Mouse (Mus musculus) heart, adult 2 months (tissue): Measurements from ENCODE around the gene Kif3a. TPM values are rescaled to one million over a fixed set of nuclear protein-coding genes. Genes with fewer than 3 reads are reported as not detected.
A peak's percentile ranks its signal among the peaks of the same experiment; 100 is the strongest.

Experiments used
- DNase-seq, 2 experiments: peaks; one replicate each; pipeline ENCODE4 v3.0.0; 2021
- H3K27ac ChIP-seq: fragments of 200-600 bp; 2 replicates; pipeline ENCODE4 v1.8.1; 2022
- H3K27me3 ChIP-seq: fragments of 200-500 bp; 2 replicates; pipeline ENCODE4 v1.6.1; 2012; ENCODE audit warnings: mild to moderate bottlenecking, low read length, inconsistent platforms, mixed read lengths; ENCODE audit not compliant: control insufficient read depth, insufficient read depth
- H3K36me3 ChIP-seq: fragments of 200-500 bp; 2 replicates; pipeline ENCODE4 v1.6.1; 2012; ENCODE audit warnings: low read length, inconsistent platforms; ENCODE audit not compliant: control insufficient read depth, insufficient read depth
- H3K4me1 ChIP-seq: fragments of 200-500 bp; 2 replicates; pipeline ENCODE4 v1.6.1; 2011; ENCODE audit warnings: low read length; ENCODE audit not compliant: control insufficient read depth, insufficient read depth
- H3K4me3 ChIP-seq: fragments of 200-600 bp; 2 replicates; pipeline ENCODE4 v1.8.1; 2022
- H3K79me2 ChIP-seq: fragments of 200-500 bp; replicated peaks from 2 replicates; pipeline ENCODE4 v1.6.1; 2012; ENCODE audit warnings: mild to moderate bottlenecking, inconsistent platforms, low read length, moderate library complexity, mixed read lengths; ENCODE audit not compliant: control insufficient read depth, insufficient read depth
- H3K9ac ChIP-seq: fragments of 200-500 bp; 2 replicates; pipeline ENCODE4 v1.6.1; 2012; ENCODE audit warnings: low read depth, mild to moderate bottlenecking, control low read depth, inconsistent platforms, low read length, mixed read lengths
- CTCF ChIP-seq: fragments of 200-600 bp; IDR thresholded peaks from 2 replicates; pipeline ENCODE4 v1.8.1; 2022; ENCODE audit warnings: antibody characterized with exemption, mild to moderate bottlenecking, moderate library complexity
- EP300 ChIP-seq: fragments of 200-500 bp; IDR thresholded peaks from 2 replicates; pipeline ENCODE4 v1.6.1; 2011; ENCODE audit warnings: low read depth, low read length, control low read depth; ENCODE audit not compliant: insufficient read depth
- POLR2A ChIP-seq: fragments of 200-500 bp; IDR thresholded peaks from 2 replicates; pipeline ENCODE4 v1.6.1; 2011; ENCODE audit warnings: mild to moderate bottlenecking, low read depth, low read length, control low read depth; ENCODE audit not compliant: insufficient read depth
- WGBS: fragments of 180-500 bp; shearing (Covaris S2); methylation state at CpG from one replicate; pipeline ENCODE4 v1.1.7; 2018; 5-methylcytosine and 5-hydroxymethylcytosine counted together
- intact Hi-C: fragments of 180-260 bp; cut with DNase I; formaldehyde crosslinking; loops from one replicate; pipeline ENCODE4 v1.15.1; 2025
- polyA plus RNA-seq: library from polyadenylated mRNA; depleted of rRNA; stranded (reverse); fragments of >200 nt; gene quantifications from 2 replicates; pipeline ENCODE4 v1.2.3, GENCODE M21; 2012
- total RNA-seq, 2 experiments: library from RNA; stranded (reverse); gene quantifications; 2 replicates each; pipeline ENCODE4 v1.2.3; 2021

The Kif3a gene
- total and polyA plus RNA-seq, 3 experiments: 4.9 to 8.2 (median 7.9) TPM

DNA sequence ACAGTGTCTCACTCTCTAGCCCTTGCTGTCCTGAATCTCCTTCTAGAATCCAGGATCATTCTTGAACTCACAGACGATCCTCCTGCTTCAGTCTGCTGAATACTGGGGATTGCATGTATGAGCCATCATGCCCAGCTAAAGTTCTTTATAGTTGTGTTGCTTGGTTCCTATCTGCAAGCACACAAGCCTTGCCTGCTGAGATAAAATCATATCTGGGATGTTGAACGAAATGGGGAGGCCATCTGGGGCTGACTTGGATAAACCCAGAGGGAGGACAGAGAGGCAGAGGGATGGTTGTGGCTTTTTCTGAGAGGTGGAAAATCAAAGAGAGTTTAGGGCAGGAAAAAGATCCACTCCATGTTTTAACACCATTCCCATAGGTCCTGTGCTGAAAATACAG is 5.2 kb upstream of the Kif3a start:
- Histone ChIP-seq H3K27me3 (no peaks in the 10 kb centered on the region), H3K4me3 (no peak overlapping the region), H3K4me1 (no peaks in the 10 kb centered on the region; the same call in 1 of the 2 replicates), H3K9ac (no peak overlapping the region), H3K79me2 (no peaks in the 10 kb centered on the region), H3K36me3 (no peaks in the 10 kb centered on the region), H3K27ac (no peak overlapping the region)
- no peak for TF ChIP-seq POLR2A
- no peak for TF ChIP-seq CTCF
- no peak for TF ChIP-seq EP300
- DNase-seq: no peak
- 68% methylated on average over 2 of the region's 2 CpGs for WGBS
- intact Hi-C loops: loop anchor here (2.0 kb wide), 1 partner anchor 13 kb away; no protein-coding TSS in a partner anchor

DNA sequence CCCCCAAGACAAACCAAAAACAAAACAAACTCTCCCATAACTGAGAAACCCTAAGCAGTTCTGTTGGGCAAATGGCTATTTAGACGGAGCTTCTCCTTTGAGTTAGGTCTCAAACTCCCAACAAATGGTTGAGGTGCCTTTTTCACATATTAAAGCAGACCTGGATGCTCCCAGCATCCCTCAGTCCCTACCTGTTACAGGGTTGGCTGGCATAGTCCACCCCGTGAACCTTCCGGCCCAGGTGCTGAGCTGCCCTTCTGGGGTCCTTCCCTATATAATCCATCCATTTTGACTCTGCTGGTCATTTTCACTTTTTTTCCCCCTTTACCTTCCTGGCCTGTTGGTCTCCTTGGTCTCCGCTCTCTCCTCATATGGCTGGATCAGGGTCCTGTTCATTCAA is 533 bp upstream of the Kif3a start:
- no peak for DNase-seq
- peak overlapping the region; percentile 73 for H3K4me3 ChIP-seq
- H3K27ac ChIP-seq: no peak overlapping the region
- H3K4me1 ChIP-seq: peaks cover 1% of the 10 kb centered on the region; the same call in 1 of the 2 replicates
- no peak overlapping the region for H3K9ac ChIP-seq
- H3K79me2 ChIP-seq: peaks cover 1% of the 10 kb centered on the region; the same call in 1 of the 2 replicates
- 81% methylated on average over 4 of the region's 4 CpGs for WGBS
- no peaks in the 10 kb centered on the region for H3K27me3 ChIP-seq
- H3K36me3 ChIP-seq: no peaks in the 10 kb centered on the region
- intact Hi-C loops: loop anchor here (5.0 kb wide), 2 partner anchors 44 to 99 kb away; no protein-coding TSS in a partner anchor
- TF ChIP-seq EP300 (no peak), CTCF (no peak), POLR2A (no peak)

DNA sequence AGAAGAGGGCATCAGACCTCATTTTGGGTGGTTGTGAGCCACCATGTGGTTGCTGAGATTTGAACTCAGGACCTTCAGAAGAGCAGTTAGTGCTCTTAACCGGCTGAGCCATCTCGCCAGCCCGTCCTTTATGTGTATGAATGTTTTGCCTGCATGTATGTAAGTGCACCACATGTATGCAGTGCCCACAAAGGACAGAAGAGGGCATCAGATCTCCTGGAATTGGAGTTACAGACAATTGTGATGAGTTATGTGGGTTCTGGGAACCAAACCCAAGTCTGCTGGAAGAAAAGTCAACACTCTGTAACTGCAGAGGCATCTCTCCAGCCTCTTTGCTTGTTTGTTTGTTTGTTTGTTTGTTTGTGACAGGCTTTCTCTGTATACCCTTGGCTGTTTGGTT is 13.4 kb downstream of the Kif3a start:
- Histone ChIP-seq H3K36me3 (no peaks in the 10 kb centered on the region), H3K79me2 (no peaks in the 10 kb centered on the region), H3K4me3 (no peak overlapping the region), H3K4me1 (no peaks in the 10 kb centered on the region; the same call in 1 of the 2 replicates), H3K9ac (no peak overlapping the region), H3K27me3 (no peaks in the 10 kb centered on the region), H3K27ac (no peak overlapping the region)
- WGBS: over 99% methylated on average over 3 of the region's 3 CpGs
- no peak for DNase-seq
- intact Hi-C loops: no loop called here
- 0 out of 2 replicates have a peak, but pooled peaks have one; percentile 9 for TF ChIP-seq CTCF
- no peak for TF ChIP-seq EP300

DNA sequence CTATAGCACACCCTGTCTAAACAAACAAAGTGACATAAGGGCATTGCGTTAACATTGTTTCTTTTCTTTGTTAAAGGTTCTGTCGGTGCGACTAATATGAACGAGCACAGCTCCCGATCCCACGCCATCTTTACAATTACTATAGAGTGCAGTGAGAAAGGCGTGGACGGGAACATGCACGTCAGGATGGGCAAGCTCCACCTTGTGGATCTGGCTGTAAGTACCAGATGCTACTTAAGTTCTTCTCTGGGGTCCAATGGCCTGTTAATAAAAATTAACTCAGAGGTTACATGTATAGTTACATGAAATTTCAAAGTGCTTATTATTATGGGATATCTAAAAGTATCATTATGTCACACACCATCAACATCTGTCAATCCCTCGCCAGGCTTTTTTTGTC is 16.0 kb downstream of the Kif3a start:
- Histone ChIP-seq H3K36me3 (no peaks in the 10 kb centered on the region), H3K27me3 (no peaks in the 10 kb centered on the region), H3K4me3 (no peak overlapping the region), H3K4me1 (no peaks in the 10 kb centered on the region; the same call in 1 of the 2 replicates), H3K79me2 (no peaks in the 10 kb centered on the region), H3K9ac (no peak overlapping the region), H3K27ac (no peak overlapping the region)
- no peak for DNase-seq
- TF ChIP-seq CTCF (peak; percentile 29), EP300 (no peak)
- WGBS: 77% methylated on average over 10 of the region's 10 CpGs
- intact Hi-C loops: loop anchor here (2.0 kb wide), 1 partner anchor 112 kb away; the partner anchor contains the start of gene Gm9837

DNA sequence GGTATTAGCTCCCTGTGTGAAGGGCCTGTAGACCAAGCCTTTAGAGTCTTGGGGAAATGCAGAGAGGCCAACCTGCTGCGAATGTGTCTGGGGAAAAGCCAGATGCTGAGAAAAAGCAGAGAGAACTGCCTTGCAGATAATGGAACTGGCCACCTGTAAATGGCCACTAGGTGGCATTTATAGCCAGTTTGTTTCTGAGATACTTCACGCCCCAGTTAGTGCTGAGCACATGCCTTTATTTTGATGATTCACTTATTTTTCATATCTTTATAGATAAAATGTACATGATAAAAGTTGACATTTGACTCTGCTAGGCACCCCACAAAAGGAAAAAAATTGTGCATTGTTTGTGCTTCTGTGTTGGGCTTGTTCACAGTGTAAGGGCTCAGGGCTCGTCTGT is 17.7 kb downstream of the Kif3a start:
- Histone ChIP-seq H3K27me3 (no peaks in the 10 kb centered on the region), H3K9ac (no peak overlapping the region), H3K27ac (no peak overlapping the region), H3K4me1 (no peaks in the 10 kb centered on the region; the same call in 1 of the 2 replicates), H3K36me3 (no peaks in the 10 kb centered on the region), H3K4me3 (no peak overlapping the region), H3K79me2 (no peaks in the 10 kb centered on the region)
- intact Hi-C loops: no loop called here
- 62% methylated on average over 3 of the region's 3 CpGs for WGBS
- DNase-seq: no peak
- peak; percentile 75 for TF ChIP-seq CTCF
- TF ChIP-seq POLR2A: no peak

DNA sequence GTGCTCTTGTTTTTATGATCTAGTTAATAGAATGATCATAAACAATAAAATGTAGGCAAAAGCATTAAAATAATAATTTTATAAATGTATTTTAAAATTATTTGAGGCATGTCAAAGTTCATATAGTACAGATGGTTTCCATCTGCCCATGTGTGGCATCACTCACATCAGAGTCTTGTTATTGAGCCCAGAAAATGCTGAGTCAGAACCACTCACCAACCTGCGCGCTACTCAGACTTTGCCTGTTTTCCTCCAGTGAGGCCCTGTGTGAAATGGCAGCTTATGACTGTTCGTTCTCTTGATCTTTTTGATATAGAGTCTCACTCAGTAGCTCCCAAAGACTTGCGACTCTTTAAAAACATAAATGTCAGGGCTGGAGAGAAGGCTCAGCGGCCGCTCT is 18.3 kb downstream of the Kif3a start:
- Histone ChIP-seq H3K4me1 (no peaks in the 10 kb centered on the region; the same call in 1 of the 2 replicates), H3K27me3 (no peaks in the 10 kb centered on the region), H3K36me3 (no peaks in the 10 kb centered on the region), H3K4me3 (no peak overlapping the region), H3K27ac (no peak overlapping the region), H3K9ac (no peak overlapping the region), H3K79me2 (no peaks in the 10 kb centered on the region)
- WGBS: 70% methylated on average over 6 of the region's 6 CpGs
- intact Hi-C loops: no loop called here
- TF ChIP-seq POLR2A (no peak), CTCF (no peak), EP300 (no peak)
- no peak for DNase-seq
